Mouse (Mus musculus): ENCODE data around the gene Usp4. TPM values are rescaled to one million over a fixed set of nuclear protein-coding genes. Genes with fewer than 3 reads are reported as not detected.

Usp4 gene
- polyA plus RNA-seq (2015; fragmentation: Nextera tagmentation; extraction: Ambion mirVana) = 35.9 and 38.2 TPM in 2 replicates

- peaks cover 41% of the 10 kb centered on the region for H3K4me1 ChIP-seq (ENCODE audit: insufficient read depth)
Observed at GRCm38 (mm10) chr9:108347540-108348289, at the start of gene Usp4. Gene Usp4, plus strand, starts transcription at chr9:108347853.

GRCm38 (mm10) chr9:108301853-108302252 is 45.8 kb upstream of the Usp4 start:
- TF ChIP-seq CTCF (IDR thresholded peaks at IDR 0.05; ENCODE audit: low read depth) (no peak), EP300 (IDR thresholded peaks at IDR 0.05; ENCODE audit: low read depth) (no peak)
- Histone ChIP-seq H3K4me2 (ENCODE audit: low read depth, low read length) (no peak overlapping the region), H3K27me3 (ENCODE audit: insufficient read depth, low read length) (no peaks in the 10 kb centered on the region), H3K4me1 (ENCODE audit: insufficient read depth) (peaks cover 19% of the 10 kb centered on the region), H3K9ac (replicated peaks) (no peak overlapping the region), H3K36me3 (replicated peaks; ENCODE audit: insufficient read depth, low read length) (peaks cover 18% of the 10 kb centered on the region), H3K27ac (ENCODE audit: low read depth) (peak overlapping the region; percentile 60), H3K9me3 (ENCODE audit: low read length) (no peaks in the 10 kb centered on the region), H3K4me3 (ENCODE audit: low read depth, low read length) (no peak overlapping the region)
- ATAC-seq (no peak), DNase-seq (no peak)
- 68% methylated on average over 3 of the region's 3 CpGs for WGBS (ENCODE audit: insufficient replicate concordance)

More at GRCm38 (mm10) chr9:108347540-108348289, at the start of gene Usp4:
- Histone ChIP-seq H3K4me2 (ENCODE audit: low read depth, low read length) (peak within 1 kb of the TSS; percentile 84), H3K9me3 (ENCODE audit: low read length) (no peaks in the 10 kb centered on the region), H3K4me3 (ENCODE audit: low read depth, low read length) (peak within 1 kb of the TSS; percentile 81), H3K27me3 (ENCODE audit: insufficient read depth, low read length) (no peaks in the 10 kb centered on the region), H3K9ac (replicated peaks) (peak within 1 kb of the TSS; percentile 82), H3K27ac (ENCODE audit: low read depth) (peak within 1 kb of the TSS; percentile 98), H3K36me3 (replicated peaks; ENCODE audit: insufficient read depth, low read length) (peaks cover 21% of the 10 kb centered on the region)
- peak; percentile 92 for ATAC-seq
- peak; percentile 94 for DNase-seq
- TF ChIP-seq CTCF (IDR thresholded peaks at IDR 0.05; ENCODE audit: low read depth) = peak; percentile 16; the same call in 1 of the 2 replicates
- TF ChIP-seq EP300 (IDR thresholded peaks at IDR 0.05; ENCODE audit: low read depth) = no peak
- WGBS (ENCODE audit: insufficient replicate concordance) = under 1% methylated on average over 72 of the region's 75 CpGs

- TF ChIP-seq EP300 (IDR thresholded peaks at IDR 0.05; ENCODE audit: low read depth) = no peak
- no peak for TF ChIP-seq CTCF (IDR thresholded peaks at IDR 0.05; ENCODE audit: low read depth)
- peaks cover 35% of the 10 kb centered on the region for H3K4me1 ChIP-seq (ENCODE audit: insufficient read depth)
- H3K36me3 ChIP-seq (replicated peaks; ENCODE audit: insufficient read depth, low read length) = peaks cover 20% of the 10 kb centered on the region
- peak overlapping the region; percentile 83 for H3K9ac ChIP-seq (replicated peaks)
- H3K4me2 ChIP-seq (ENCODE audit: low read depth, low read length) = peak overlapping the region; percentile 81
- peak overlapping the region; percentile 11; the same call in 1 of the 2 replicates for H3K27ac ChIP-seq (ENCODE audit: low read depth)
- no peaks in the 10 kb centered on the region for H3K9me3 ChIP-seq (ENCODE audit: low read length)
- H3K27me3 ChIP-seq (ENCODE audit: insufficient read depth, low read length) = no peaks in the 10 kb centered on the region
- DNase-seq (no peak), ATAC-seq (no peak)
- 49% methylated on average over 4 of the region's 4 CpGs for WGBS (ENCODE audit: insufficient replicate concordance)
- H3K4me3 ChIP-seq (ENCODE audit: low read depth, low read length) = peak overlapping the region; percentile 98
Observed at GRCm38 (mm10) chr9:108304716-108305115, 42.9 kb upstream of the Usp4 start.

- Histone ChIP-seq H3K36me3 (replicated peaks; ENCODE audit: insufficient read depth, low read length) (peaks cover 20% of the 10 kb centered on the region), H3K9ac (replicated peaks) (peak overlapping the region; percentile 83), H3K27ac (ENCODE audit: low read depth) (peak overlapping the region; percentile 100), H3K4me1 (ENCODE audit: insufficient read depth) (peaks cover 40% of the 10 kb centered on the region), H3K9me3 (ENCODE audit: low read length) (no peaks in the 10 kb centered on the region), H3K4me2 (ENCODE audit: low read depth, low read length) (peak overlapping the region; percentile 81), H3K4me3 (ENCODE audit: low read depth, low read length) (peak overlapping the region; percentile 98), H3K27me3 (ENCODE audit: insufficient read depth, low read length) (no peaks in the 10 kb centered on the region)
- ATAC-seq (no peak), DNase-seq (no peak)
- 0% methylated on average over 1 of the region's 1 CpGs for WGBS (ENCODE audit: insufficient replicate concordance)
- TF ChIP-seq CTCF (IDR thresholded peaks at IDR 0.05; ENCODE audit: low read depth) = no peak
- no peak for TF ChIP-seq EP300 (IDR thresholded peaks at IDR 0.05; ENCODE audit: low read depth)
Observed at GRCm38 (mm10) chr9:108305170-108305569, 42.5 kb upstream of the Usp4 start.

GRCm38 (mm10) chr9:108305629-108306520 is 41.8 kb upstream of the Usp4 start, which contains the start of the genes Rhoa and Tcta:
Gene Rhoa, plus strand, starts transcription at chr9:108306129.
Gene Tcta, minus strand, starts transcription at chr9:108306160.
- H3K27me3 ChIP-seq (ENCODE audit: insufficient read depth, low read length) = no peaks in the 10 kb centered on the region
- peak within 1 kb of the TSS; percentile 87 for H3K4me2 ChIP-seq (ENCODE audit: low read depth, low read length)
- H3K4me1 ChIP-seq (ENCODE audit: insufficient read depth) = peaks cover 40% of the 10 kb centered on the region
- H3K36me3 ChIP-seq (replicated peaks; ENCODE audit: insufficient read depth, low read length) = peaks cover 20% of the 10 kb centered on the region
- H3K4me3 ChIP-seq (ENCODE audit: low read depth, low read length) = peak within 1 kb of the TSS; percentile 98
- peak within 1 kb of the TSS; percentile 100 for H3K27ac ChIP-seq (ENCODE audit: low read depth)
- TF ChIP-seq EP300 (IDR thresholded peaks at IDR 0.05; ENCODE audit: low read depth) (peak; percentile 76), CTCF (IDR thresholded peaks at IDR 0.05; ENCODE audit: low read depth) (no peak)
- DNase-seq = peak; percentile 98
- no peaks in the 10 kb centered on the region for H3K9me3 ChIP-seq (ENCODE audit: low read length)
- ATAC-seq = peak; percentile 92
- 1% methylated on average over 74 of the region's 81 CpGs for WGBS (ENCODE audit: insufficient replicate concordance)
- peak within 1 kb of the TSS; percentile 99 for H3K9ac ChIP-seq (replicated peaks)
